Mouse (Mus musculus) CH12F3 (cell line): ENCODE measurements around the gene Ncoa1.
"Not testable (repeated sequence)": the region's sequence is repeated elsewhere in the genome, so short reads cannot be mapped to it uniquely, and the experiment has no call there.

Experiments
- in situ Hi-C: fragments of 300-500 bp; cut with MboI; formaldehyde crosslinking; loops from 2 replicates; pipeline ENCODE4 v1.14.3; 2020; ENCODE audit warnings: low sequenced_read_pairs

Ncoa1 gene

DNA sequence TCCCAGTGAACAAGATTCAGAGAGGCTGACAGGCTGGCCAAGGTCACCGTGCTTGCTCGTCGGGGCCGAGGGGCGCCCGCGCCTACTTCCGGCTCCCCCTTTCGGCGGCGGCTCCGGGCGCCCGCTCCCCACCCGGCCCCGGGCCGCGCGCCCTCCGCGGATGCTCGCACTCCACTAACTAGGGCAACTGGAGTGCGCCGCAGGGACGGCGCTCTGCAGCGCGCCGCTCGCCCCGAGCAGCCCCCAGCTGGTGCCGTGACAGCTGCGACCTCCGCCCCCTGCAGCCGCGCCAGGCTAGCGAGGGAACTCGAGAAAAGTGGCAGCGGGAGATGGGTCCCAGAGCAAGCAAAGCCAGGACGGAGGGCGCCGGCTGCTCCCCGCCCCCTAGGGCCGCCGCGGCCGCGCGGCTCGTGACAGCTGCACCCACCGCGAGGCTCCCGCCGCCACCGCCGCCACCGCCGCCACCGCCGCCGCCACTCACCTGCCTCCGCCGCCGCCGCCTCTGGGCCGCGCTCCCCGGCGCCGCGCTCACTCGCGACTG is 621 bp downstream of the Ncoa1 start:
- in situ Hi-C loops, result no loop called here

DNA sequence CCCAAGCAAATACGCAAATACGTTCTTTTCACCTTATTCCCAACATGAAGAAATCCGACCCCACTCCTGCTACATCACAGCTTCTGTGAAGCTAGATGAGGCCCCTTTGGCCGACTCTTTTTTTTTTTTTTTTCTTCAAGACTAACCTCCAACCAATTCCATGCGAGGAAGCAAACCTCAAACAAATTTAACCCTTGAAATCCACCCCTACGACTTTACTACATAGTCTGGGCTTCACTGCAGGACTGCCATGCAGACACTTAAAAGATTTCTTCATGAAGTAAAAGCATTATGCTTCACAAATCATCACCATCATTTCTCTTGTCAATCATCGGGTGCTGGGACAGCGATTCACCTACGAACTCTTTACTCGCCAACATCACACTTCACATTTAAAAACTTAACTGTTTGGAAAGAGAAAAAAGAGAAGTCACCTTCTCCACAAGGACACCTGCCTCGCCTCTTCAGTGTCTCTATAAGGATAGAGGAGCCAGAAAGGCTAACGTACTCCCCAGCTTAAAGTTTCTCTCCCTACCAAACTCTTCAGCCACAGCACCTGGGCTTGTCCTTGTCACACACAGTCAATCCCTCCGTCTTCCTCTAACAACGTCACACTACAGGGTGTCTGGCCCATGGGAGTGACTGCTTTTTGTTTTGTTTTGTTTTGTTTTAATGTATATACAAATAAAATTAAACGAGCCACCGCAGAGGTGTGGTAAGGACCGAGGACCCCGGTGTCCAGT is 1.6 kb downstream of the Ncoa1 start:
- in situ Hi-C loops, result no loop called here

DNA sequence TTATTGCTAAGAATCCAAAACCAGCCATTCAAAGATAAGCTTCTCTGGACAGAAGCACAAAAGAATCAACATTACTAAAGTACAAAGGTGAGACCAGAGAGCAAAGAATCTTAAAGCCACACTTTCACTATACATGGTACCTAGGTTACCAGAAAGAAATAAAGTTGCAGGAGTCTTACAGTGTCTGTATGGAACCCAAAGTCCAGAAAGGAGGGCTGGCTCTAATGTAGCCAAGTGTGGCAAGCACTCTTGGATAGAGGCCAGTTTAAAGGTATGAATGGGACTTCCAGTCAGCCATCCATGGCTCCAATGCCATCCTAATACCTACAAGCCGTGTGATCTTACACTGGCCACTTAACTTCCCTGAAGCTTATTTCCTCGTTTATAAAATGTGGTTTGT is 7.9 kb downstream of the Ncoa1 start:
- in situ Hi-C loops, result no loop called here

DNA sequence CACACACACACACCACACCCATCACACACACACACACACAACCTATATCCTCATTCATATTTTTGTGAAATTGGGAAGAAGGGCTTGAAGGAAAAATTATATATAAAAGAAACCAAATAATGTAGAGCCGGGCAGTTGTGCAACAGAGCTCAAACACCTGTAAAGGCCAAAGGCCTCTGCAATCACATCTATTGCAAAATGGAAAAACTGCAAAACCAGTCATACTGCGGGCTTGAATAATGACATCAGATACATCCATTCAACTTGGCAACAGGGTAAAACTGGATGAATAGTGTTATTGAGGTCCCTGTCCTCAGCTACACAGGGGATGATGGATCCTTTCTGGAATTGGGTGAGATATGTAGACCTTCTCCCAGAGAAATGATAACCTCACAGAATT is 13.3 kb downstream of the Ncoa1 start:
- in situ Hi-C loops, result no loop called here

DNA sequence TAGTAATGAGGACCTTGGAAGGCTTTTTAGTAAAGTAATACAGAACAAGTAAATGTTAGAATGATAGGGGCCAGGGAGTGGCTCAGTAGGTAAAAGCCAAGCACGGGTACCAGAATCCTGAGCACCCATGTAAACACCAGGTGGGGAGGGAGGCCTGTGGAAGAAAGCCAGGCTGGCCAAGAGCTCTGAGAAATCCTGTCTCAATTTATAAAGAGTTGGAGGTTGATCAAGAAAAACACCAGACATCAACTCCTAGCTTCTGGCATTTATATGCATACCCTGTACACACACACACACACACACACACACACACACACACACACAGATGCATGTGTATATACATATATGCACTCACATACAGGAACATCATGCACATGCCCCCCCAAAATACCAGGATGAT is 14.6 kb downstream of the Ncoa1 start:
- in situ Hi-C loops, result no loop called here

DNA sequence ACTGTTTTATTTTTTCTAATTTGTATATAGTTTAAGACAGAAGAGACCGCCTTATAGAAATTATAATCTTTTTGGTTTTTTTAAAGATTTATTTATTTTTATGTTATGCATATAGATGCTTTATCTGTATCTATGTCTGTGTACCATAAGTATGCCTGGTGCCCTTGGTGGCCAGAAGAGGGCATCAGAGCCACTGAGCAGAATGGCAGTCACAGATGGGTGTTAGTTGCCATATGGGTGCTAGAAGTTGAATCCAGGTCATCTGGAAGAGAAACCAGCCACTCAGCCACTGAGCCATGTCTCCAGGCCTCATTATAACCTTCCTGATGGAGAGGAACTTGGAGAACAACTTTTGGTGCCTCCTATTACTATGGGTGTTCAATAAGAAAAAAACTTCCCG is 16.0 kb downstream of the Ncoa1 start:
- in situ Hi-C loops, result no loop called here

DNA sequence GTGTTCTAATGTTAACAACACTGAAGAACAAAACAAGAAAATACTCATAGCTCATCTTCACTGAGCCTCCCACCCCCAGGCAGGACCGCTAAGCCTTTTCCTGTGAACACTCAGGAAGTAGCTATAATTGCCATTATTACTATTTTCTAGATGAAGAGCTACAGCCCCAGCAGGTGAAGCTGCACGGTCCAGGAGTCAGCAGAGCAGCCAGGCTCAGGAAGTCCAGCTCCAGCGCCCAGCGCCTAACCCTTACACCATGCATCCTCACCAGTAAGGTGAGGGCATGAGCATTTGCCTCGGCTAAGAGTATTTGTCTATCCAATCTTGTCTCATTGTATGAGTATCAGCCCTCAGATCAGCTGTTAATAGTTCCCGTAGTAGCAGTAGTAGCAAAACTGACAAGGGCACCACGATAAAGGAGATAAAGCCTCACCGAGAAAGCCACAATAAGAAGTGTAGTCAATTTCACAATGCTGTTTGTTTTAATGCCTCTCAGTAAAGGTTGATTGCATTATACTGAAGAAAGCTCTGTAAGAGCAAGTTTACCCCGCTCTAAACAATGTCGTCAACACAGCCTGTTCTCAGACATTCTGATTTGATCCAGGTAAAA is 21.9 kb downstream of the Ncoa1 start:
- in situ Hi-C loops, result no loop called here

DNA sequence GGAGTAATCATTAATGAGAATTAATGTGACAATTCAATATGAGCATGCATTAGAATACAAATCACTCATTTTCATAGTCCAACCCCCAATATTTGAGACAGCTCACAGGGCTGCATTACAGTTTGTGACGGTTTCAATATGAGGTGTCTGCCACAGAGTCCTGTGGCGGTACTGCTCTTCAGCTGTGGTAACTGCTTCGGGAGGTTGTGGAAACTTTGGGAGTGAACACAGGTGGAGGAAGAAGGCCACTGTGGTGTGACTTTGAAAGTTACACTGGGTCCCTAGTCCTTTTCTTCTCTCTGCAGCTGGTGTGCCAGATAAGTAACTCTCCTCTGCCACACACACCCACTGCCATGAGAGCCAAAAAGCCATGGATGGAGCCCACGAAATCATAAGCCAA is 22.7 kb downstream of the Ncoa1 start:
- in situ Hi-C loops, result no loop called here

DNA sequence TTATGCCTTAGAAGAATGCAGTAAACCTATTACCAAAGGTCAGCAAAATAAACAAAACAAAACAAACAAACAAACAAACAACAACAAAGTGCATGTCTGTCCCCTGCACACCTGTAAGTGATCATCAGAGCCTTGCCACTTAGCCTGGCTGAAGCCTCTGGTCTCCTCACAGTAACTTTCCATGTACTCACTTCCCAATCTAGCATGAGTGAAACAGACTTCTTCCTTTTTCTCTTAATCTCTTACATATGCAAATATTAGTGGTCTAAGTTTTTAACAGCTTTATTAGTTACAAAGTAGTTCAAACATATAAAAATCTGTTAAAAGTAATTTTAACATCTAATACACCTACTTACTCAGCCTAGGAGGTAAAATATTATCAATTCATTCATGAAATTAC is 24.7 kb downstream of the Ncoa1 start:
- in situ Hi-C loops, result no loop called here

DNA sequence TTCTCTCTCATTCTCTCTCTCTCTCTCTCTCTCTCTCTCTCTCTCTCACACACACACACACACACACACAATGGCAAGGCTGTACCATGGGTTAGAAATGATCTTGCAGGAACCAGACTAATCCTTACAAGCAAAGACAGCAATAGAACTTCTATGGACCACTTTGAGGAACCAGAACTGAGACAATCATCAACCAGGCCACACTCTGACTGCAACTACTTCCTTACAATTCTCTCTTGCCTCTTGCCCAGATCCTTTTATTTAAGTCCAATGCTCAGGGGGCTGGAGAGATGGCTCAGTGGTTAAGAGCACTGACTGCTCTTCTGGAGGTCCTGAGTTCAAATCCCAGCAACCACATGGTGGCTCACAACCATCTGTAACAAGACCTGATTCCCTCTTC is 26.5 kb downstream of the Ncoa1 start:
- in situ Hi-C loops, result not testable (repeated sequence)

DNA sequence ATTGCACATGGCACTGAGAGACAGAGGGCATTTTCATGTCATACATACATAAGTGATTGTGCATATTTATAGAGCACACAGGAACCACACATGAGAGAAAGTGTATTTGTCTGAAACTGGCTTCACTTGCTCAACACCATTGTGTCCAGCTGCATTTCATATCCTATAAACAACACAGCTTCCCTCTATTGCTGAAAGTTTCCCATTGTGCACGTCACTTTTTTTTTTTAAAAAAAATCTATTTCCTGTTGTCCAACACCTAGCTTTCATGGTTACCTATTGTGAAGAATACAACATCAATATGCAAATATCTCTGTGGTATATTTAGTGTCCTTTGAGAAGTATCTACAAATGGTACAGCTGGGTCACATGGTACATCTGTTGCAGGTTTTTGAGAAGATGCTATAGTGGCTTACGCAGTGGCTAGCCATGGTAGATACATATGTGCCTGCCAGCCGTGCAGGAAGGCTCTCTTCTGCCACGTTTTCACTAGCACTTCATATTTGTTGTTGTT is 28.8 kb downstream of the Ncoa1 start:
- in situ Hi-C loops, result no loop called here

DNA sequence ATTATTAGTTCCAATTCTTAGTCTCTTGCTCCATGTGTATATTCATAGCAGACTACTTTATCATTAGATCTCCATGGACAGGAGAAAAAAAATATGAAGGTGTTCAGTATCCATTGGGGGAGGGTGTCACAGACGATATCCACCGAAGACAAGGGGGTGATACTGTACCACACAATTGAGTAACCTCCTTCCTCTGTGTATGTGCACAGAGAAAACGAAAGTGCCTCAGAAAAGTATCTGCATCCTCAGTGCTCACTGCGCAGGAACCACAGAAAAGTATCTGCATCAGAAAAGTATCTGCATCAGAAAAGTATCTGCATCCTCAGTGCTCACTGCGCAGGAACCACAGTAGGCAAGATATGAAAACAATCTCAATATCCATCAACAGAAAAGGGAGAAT is 32.0 kb downstream of the Ncoa1 start:
- in situ Hi-C loops, result no loop called here

DNA sequence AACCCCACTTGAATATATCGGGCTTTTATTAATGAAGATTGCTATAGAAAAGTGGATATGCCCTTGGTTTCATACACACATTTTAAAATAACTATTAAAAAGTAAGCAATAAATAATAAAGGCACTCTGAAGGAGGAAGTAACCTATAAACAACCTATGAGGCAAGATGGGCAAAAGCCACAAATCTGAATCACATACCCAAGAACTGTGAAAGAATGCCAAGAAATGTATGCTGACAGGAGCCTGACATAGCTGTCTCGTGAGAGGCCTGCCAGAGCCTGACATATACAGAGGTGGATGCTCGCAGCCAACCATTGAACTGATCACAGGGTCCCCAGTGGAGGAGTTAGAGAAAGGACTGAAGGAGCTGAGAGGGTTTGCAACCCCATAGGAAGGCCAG is 35.5 kb downstream of the Ncoa1 start:
- in situ Hi-C loops, result no loop called here

DNA sequence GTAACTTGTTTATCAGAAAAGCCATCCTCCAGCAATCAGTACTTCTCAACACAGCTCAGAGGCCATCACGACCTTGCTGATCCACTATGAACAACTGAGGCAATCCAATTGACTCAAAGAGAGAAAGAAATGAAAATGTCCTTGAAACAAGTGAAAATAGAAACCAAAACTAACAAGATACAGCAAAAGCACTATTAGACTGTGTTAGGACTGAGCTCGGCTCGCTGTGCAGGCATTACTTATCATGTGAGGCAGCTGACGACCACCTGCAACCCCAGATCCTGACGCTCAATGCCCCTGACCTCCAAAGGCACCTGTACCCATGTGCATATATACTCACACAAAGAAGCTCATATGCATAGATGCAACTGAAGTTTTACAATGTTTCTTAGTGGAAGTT is 40.8 kb downstream of the Ncoa1 start:
- in situ Hi-C loops, result no loop called here

DNA sequence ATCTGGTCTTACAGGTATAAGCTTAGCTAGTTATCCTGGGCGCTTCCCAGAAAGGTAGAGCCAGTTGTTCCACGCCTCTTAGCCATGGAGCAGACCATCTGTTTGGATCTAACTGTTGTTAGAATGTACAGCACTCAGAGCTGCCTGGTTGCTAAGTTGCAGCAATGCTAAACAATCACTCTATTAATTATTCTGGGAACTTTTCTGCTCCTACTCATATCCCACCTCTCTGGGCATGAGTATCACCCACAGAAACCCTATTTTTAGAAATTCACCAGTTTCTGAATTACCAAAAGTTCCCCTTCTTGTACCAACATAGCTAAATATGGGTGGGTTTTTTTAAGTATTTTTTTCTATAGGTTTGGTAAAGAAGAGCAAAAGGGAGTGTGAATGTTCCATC is 43.4 kb downstream of the Ncoa1 start:
- in situ Hi-C loops, result no loop called here

DNA sequence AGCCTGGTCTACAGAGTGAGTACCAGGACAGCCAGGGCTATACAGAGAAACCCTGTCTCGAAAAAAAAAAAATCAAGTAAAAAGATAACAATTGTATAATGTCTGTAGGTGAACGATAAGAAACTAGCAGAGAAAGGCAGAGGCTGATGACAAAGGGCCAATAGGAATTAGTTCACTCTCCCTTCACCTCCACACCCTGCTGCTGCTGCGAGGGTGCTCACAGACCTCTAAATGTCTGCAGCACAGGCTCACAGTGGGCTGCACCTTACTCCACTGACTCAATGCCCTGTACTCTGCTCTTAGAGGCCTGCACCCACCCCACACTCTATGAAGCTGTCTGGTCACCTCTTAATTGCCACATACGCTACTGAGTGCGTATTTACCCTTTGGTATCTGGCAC is 45.0 kb downstream of the Ncoa1 start:
- in situ Hi-C loops, result no loop called here

DNA sequence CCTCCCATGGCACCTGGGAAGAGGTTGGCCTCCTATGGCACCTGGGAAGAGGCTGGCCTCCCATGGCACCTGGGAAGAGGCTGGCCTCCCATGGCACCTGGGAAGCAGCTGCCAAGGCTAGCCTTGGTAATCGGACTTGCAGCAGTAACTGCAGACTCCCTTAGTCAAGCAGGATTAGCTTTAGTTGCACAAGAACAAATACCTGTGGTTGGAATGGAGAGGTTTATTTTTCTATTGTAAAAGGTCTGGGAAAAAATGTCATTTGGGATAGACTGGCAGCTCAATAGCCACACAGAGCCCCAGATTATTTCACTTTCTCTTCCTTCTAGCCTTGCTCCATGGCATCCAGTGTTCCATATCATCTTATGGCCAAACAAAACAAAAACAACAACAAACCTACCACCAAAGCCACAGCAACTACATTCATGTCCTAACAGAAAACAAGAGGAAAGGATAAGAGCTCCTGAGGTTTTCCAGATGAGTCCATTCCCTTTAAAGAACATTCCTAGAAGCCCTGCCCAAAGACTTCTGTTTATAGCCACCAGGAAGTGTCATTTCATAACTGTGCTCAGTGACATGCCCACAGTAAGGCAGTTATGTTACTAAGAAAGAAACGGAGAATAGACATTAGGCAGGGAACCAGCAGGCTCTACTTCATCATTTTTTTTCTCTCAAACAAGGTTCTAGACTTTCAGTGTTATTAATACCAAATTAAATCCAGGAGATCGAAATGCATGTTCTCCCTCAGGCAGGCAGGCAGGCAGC is 46.7 kb downstream of the Ncoa1 start:
- in situ Hi-C loops, result no loop called here

DNA sequence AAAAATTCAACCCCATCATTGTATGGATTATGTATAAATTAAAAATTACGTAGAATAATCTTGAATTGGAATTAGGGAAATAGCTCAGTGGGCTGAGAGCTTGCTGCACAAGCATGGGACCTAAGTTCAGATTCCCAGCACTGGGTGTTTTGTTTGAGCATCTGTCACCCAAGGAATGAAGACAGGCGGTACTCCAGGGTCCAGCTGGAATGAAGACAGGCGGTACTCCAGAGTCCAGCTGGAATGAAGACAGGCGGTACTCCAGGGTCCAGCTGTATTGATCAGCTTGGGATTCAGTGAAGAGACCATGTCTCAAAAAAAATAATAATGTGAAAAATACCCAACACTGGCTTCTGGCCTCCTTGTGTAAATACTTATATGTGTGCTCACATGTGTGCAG is 58.2 kb downstream of the Ncoa1 start:
- in situ Hi-C loops, result no loop called here

DNA sequence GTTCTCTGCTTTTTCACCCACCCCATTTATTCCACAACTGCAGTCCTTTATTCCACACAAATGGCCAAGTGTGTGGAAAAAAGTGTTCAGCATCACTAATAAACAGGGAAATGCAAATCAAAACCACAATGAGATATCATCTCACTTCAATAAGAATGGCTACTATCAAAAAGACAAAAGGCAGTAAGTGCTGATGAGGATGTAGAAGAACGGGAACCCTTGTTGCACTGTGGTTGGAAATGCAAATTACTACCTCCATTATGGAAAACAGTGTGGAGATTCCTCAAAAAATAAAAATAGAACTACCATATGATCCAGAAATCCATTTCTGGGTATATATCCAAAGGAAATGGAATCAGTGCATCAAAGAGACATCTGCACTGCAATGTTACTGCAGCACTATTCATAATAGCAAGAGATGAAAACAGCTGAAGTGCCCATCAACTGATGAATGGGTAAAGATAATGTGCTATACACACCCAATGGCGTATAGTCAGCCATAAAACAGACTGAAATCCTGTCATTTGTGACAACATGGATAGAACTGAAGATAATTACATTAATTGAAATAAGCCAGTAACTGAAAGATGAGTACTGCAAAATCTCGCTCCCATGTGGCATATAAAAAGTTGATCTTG is 59.2 kb downstream of the Ncoa1 start:
- in situ Hi-C loops, result no loop called here

DNA sequence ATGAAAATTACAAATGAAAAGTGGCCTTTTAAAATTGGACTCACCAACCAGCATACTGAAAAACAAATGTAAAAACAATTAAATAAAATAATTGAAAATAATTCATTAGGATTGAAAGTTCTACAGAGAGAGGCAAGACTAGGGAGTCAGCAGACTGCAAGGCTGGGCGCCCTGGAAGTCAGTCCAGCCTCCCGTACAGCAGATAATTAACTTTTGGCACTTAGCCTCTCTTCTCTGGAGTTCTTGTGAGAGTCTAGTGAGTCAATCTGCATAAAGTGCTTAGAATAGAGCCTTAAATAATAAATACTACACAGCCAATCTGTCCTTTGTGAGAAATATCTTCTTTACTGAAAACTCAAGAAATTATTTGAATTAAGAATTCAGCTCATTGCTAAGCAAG is 69.9 kb downstream of the Ncoa1 start:
- in situ Hi-C loops, result no loop called here

DNA sequence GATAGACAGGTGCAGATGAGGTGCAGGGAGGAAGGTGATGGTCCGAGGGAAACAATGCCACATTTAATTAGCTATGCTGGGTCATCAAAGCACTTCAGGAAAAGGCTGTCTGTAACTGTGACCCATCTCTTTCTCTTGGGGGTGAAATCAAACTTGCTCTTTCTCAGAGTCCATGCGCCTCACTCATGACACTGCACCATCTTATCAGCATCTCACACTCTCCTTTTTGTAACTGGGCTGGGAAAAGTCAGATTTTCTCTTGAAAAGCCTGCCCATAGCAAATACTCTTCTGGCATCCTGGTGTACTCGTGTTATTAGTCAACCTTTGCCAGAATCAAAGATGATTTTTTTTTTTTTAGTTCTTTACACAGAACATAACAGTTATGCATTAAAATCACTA is 70.8 kb downstream of the Ncoa1 start:
- in situ Hi-C loops, result no loop called here
